Mouse (Mus musculus) liver, embryonic 15.5 days (tissue): Measurements from ENCODE around the gene Tmem95. TPM values are rescaled to one million over a fixed set of nuclear protein-coding genes. Genes with fewer than 3 reads are reported as not detected.

Experiments used
- ATAC-seq: fragments of 200-750 bp; cut with Nextera tagmentation; 2 replicates; pipeline ENCODE4 v1.8.0; 2017; ENCODE audit warnings: moderate number of reproducible peaks, mild to moderate bottlenecking, moderate library complexity; ENCODE audit not compliant: insufficient read depth
- H3K27ac ChIP-seq: fragments of 300-500 bp; sonication (generic); replicated peaks from 2 replicates; pipeline ENCODE4 v1.5.1; 2015; ENCODE audit warnings: mild to moderate bottlenecking, inconsistent platforms
- H3K27me3 ChIP-seq: fragments of 300-500 bp; sonication (generic); 2 replicates; pipeline ENCODE4 v1.6.1; 2015; ENCODE audit warnings: mild to moderate bottlenecking, inconsistent platforms
- H3K36me3 ChIP-seq: fragments of 300-500 bp; sonication (generic); replicated peaks from 2 replicates; pipeline ENCODE4 v1.6.1; 2015; ENCODE audit warnings: moderate library complexity, mild to moderate bottlenecking, inconsistent platforms
- H3K4me1 ChIP-seq: fragments of 300-500 bp; sonication (generic); replicated peaks from 2 replicates; pipeline ENCODE4 v1.6.1; 2015; ENCODE audit warnings: inconsistent platforms
- H3K4me2 ChIP-seq: fragments of 300-500 bp; sonication (generic); 2 replicates; pipeline ENCODE4 v1.6.1; 2015; ENCODE audit warnings: moderate library complexity, mild to moderate bottlenecking, inconsistent platforms
- H3K4me3 ChIP-seq: fragments of 300-500 bp; sonication (generic); replicated peaks from 2 replicates; pipeline ENCODE4 v1.5.1; 2015; ENCODE audit warnings: mild to moderate bottlenecking, inconsistent platforms
- H3K9ac ChIP-seq: fragments of 300-500 bp; sonication (generic); 2 replicates; pipeline ENCODE4 v1.6.1; 2015; ENCODE audit warnings: moderate library complexity, mild to moderate bottlenecking, inconsistent platforms
- H3K9me3 ChIP-seq: fragments of 300-500 bp; sonication (generic); replicated peaks from 2 replicates; pipeline ENCODE4 v1.6.1; 2016; ENCODE audit warnings: inconsistent platforms
- WGBS: fragments of 180-500 bp; shearing (Covaris S2); methylation state at CpG from one replicate; pipeline ENCODE4 v1.1.7; 2015; ENCODE audit warnings: mixed read lengths; ENCODE audit not compliant: insufficient replicate concordance; 5-methylcytosine and 5-hydroxymethylcytosine counted together
- polyA plus RNA-seq: library from polyadenylated mRNA; unstranded; fragments of >200 nt; fragmentation: Nextera tagmentation; extraction: Ambion mirVana; gene quantifications from 2 replicates; pipeline ENCODE4 v1.2.1, GENCODE M21; 2015

Gene Tmem95
- polyA plus RNA-seq, 1 experiment from 2014 or later = not detected

GRCm38 (mm10) chr11:69858113-69858998, 19.5 kb downstream of the Tmem95 start, which contains the start of gene Tnk1:
Gene Tnk1 (minus strand): TSS chr11:69858730.
- 0 out of 2 replicates have a peak within 1 kb of the TSS, but pooled peaks have one; percentile 15 for H3K4me2 ChIP-seq

DNA sequence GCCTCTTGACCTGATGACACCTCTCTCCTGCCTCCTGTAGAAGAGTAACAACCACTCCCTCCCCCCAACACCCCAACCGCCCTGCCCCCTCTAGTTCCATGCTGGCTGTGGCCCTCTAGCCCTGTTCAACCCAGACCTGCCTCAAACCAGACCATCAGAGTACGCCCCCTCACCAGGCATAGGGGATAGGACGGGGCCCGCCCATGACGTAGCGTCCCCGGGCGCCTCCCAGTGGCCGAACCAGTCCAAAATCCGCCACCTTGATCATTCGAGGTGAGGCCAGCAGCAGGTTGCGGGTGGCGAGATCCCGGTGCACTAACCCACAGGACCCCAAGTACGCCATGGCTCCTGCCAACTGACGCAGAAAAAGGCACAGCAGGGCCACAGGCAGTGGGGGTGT, 22.5 kb downstream of the Tmem95 start:
- H3K4me3 ChIP-seq = peak overlapping the region; percentile 29; the same call in 1 of the 2 replicates
- peak overlapping the region; percentile 54 for H3K9ac ChIP-seq
- peaks cover 66% of the 10 kb centered on the region for H3K4me1 ChIP-seq
- no peaks in the 10 kb centered on the region for H3K9me3 ChIP-seq
- peak overlapping the region; percentile 97 for H3K27ac ChIP-seq
- 33% methylated on average over 16 of the region's 16 CpGs for WGBS
- peak; percentile 18 for ATAC-seq
- peaks cover 27% of the 10 kb centered on the region for H3K36me3 ChIP-seq
- peaks cover 25% of the 10 kb centered on the region for H3K27me3 ChIP-seq
- peak overlapping the region; percentile 61 for H3K4me2 ChIP-seq

More at GRCm38 (mm10) chr11:69858113-69858998, 19.5 kb downstream of the Tmem95 start, which contains the start of gene Tnk1:
- ATAC-seq = no peak
- Histone ChIP-seq H3K27me3 (peaks cover 25% of the 10 kb centered on the region), H3K9ac (no peak within 1 kb of the TSS), H3K27ac (no peak within 1 kb of the TSS), H3K4me1 (peaks cover 43% of the 10 kb centered on the region), H3K4me3 (no peak within 1 kb of the TSS), H3K9me3 (no peaks in the 10 kb centered on the region), H3K36me3 (no peaks in the 10 kb centered on the region)
- 44% methylated on average over 30 of the region's 30 CpGs for WGBS

DNA sequence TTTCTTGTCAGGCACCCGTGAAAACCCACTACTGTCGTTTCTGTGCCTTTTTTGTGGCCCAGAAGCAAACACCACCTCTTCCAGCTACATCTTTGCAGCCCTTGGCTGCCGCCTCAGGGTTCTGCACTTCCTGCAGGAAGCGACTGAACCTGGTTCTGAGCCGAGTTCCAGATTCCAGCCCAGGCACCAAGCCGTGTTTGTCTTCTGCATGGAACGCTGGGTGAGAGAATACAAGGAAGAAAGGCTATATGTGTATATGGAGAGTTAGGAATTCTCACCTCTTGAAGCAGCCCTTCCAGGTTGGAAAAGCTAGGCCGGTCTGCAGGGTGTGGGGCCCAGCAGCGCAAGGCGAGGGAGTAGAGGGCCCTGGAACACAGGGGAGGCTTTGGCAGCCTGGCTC, 23.1 kb downstream of the Tmem95 start:
- Histone ChIP-seq H3K9me3 (no peaks in the 10 kb centered on the region), H3K27me3 (peaks cover 22% of the 10 kb centered on the region), H3K9ac (peak overlapping the region; percentile 54), H3K36me3 (peaks cover 33% of the 10 kb centered on the region), H3K27ac (peak overlapping the region; percentile 97), H3K4me1 (peaks cover 73% of the 10 kb centered on the region), H3K4me3 (peak overlapping the region; percentile 29), H3K4me2 (peak overlapping the region; percentile 61)
- ATAC-seq = no peak
- 61% methylated on average over 10 of the region's 10 CpGs for WGBS

GRCm38 (mm10) chr11:69853994-69854393, 23.8 kb downstream of the Tmem95 start:
- Histone ChIP-seq H3K27ac (peak overlapping the region; percentile 97), H3K9me3 (no peaks in the 10 kb centered on the region), H3K4me3 (peak overlapping the region; percentile 34), H3K4me2 (peak overlapping the region; percentile 65), H3K4me1 (peaks cover 80% of the 10 kb centered on the region), H3K36me3 (peaks cover 40% of the 10 kb centered on the region), H3K27me3 (peaks cover 15% of the 10 kb centered on the region), H3K9ac (peak overlapping the region; percentile 54)
- peak; percentile 94 for ATAC-seq
- 14% methylated on average over 7 of the region's 7 CpGs for WGBS

DNA sequence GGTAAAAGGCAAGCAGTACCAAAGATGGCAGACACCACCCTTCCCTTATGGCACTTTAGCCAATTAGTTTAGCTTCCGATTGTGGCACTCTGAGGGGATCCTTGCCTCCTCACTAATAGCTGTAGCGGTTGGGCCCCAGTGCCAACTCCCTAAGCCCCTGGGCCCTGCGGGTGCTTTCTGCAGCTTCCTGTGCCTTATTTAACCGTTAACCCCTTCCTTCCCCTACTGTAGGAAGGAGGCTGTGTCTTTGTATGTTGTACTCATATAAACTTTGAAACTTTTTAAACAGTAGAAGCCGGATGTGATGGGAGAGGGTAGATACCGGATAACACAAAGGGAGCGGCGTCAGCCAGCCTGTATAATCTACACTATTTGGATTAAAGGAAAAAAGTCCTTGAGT, 27.1 kb downstream of the Tmem95 start:
- H3K27me3 ChIP-seq = no peaks in the 10 kb centered on the region
- H3K4me1 ChIP-seq = peaks cover 97% of the 10 kb centered on the region
- H3K9me3 ChIP-seq = no peaks in the 10 kb centered on the region
- peaks cover 55% of the 10 kb centered on the region for H3K36me3 ChIP-seq
- ATAC-seq = no peak
- 38% methylated on average over 8 of the region's 8 CpGs for WGBS
- H3K4me3 ChIP-seq = no peak overlapping the region
- H3K4me2 ChIP-seq = peak overlapping the region; percentile 11
- H3K27ac ChIP-seq = peak overlapping the region; percentile 97
- H3K9ac ChIP-seq = no peak overlapping the region

GRCm38 (mm10) chr11:69849884-69850283, 27.9 kb downstream of the Tmem95 start:
- WGBS = 80% methylated on average over 15 of the region's 15 CpGs
- no peaks in the 10 kb centered on the region for H3K27me3 ChIP-seq
- peaks cover 55% of the 10 kb centered on the region for H3K36me3 ChIP-seq
- no peaks in the 10 kb centered on the region for H3K9me3 ChIP-seq
- ATAC-seq = no peak
- no peak overlapping the region for H3K4me3 ChIP-seq
- 0 out of 2 replicates have a peak overlapping the region, but pooled peaks have one; percentile 11 for H3K4me2 ChIP-seq
- H3K4me1 ChIP-seq = peaks cover 96% of the 10 kb centered on the region
- no peak overlapping the region for H3K9ac ChIP-seq
- peak overlapping the region; percentile 97 for H3K27ac ChIP-seq

DNA sequence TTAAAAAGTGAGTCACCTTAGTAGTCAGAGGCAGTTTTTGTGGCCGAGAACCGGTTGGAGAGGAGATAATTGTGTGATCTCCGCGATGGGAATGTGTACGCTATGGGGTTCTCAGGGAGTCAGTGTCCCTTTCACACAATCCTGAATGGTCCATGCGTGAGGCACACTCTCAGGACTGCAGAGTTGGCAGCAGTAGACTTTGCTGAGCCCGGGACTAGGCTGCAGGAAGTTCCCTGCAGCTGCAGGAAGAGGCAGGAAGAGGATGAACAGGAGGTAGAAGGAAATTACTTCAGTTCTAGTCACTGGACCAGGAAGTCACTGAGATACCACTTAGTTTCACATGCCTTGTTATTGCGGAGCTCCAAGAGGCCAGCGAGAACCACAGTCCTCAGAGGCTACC, 28.7 kb downstream of the Tmem95 start:
- Histone ChIP-seq H3K9ac (no peak overlapping the region), H3K4me2 (0 out of 2 replicates have a peak overlapping the region, but pooled peaks have one; percentile 94), H3K9me3 (no peaks in the 10 kb centered on the region), H3K36me3 (peaks cover 55% of the 10 kb centered on the region), H3K4me3 (no peak overlapping the region), H3K27me3 (no peaks in the 10 kb centered on the region), H3K27ac (peak overlapping the region; percentile 97), H3K4me1 (peaks cover 90% of the 10 kb centered on the region)
- 71% methylated on average over 9 of the region's 9 CpGs for WGBS
- no peak for ATAC-seq

GRCm38 (mm10) chr11:69848021-69848420, 29.8 kb downstream of the Tmem95 start:
- H3K4me2 ChIP-seq = peak overlapping the region; percentile 94
- H3K27ac ChIP-seq = peak overlapping the region; percentile 97
- peak overlapping the region; percentile 79 for H3K4me3 ChIP-seq
- peaks cover 55% of the 10 kb centered on the region for H3K36me3 ChIP-seq
- no peak for ATAC-seq
- 93% methylated on average over 6 of the region's 6 CpGs for WGBS
- H3K9me3 ChIP-seq = no peaks in the 10 kb centered on the region
- no peaks in the 10 kb centered on the region for H3K27me3 ChIP-seq
- H3K9ac ChIP-seq = peak overlapping the region; percentile 86; the same call in 1 of the 2 replicates
- peaks cover 88% of the 10 kb centered on the region for H3K4me1 ChIP-seq

GRCm38 (mm10) chr11:69846738-69847688, 30.8 kb downstream of the Tmem95 start:
- Histone ChIP-seq H3K9me3 (no peaks in the 10 kb centered on the region), H3K36me3 (peaks cover 45% of the 10 kb centered on the region), H3K27ac (peak overlapping the region; percentile 97), H3K4me3 (peak overlapping the region; percentile 79), H3K9ac (peak overlapping the region; percentile 86), H3K4me2 (peak overlapping the region; percentile 94), H3K4me1 (peaks cover 83% of the 10 kb centered on the region), H3K27me3 (no peaks in the 10 kb centered on the region)
- 11% methylated on average over 37 of the region's 37 CpGs for WGBS
- ATAC-seq = peak; percentile 60

DNA sequence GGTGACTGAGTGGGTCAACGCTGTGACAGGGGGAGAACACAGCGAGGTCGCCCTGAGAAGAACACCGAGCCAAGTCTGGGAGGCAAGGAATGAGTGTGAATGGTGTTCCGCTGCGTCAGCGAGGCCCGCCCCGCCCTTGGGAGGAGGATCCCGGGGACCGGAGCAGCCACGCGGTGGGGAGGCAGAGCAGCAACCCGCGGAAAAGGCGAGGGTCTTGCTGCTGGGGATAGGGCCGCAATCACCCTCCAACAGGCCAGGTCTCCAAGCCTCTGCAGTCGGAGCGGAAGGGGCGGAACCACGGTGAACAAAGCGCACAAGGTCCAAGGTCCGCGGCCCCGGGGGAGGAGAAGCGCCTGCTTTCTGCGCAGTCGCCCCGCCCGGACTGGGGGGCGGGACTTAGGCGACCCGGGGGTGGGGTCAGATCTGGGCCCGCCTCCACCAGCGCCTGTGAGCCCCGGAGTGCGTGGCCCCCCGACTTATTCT, 31.6 kb downstream of the Tmem95 start, which contains the start of gene Plscr3:
Gene Plscr3 (plus strand): TSS at position 179 of the 483 bp plus-strand sequence.
- H3K4me3 ChIP-seq = peak within 1 kb of the TSS; percentile 79
- H3K4me2 ChIP-seq = peak within 1 kb of the TSS; percentile 94
- H3K36me3 ChIP-seq = peaks cover 37% of the 10 kb centered on the region
- peaks cover 76% of the 10 kb centered on the region for H3K4me1 ChIP-seq
- H3K27me3 ChIP-seq = no peaks in the 10 kb centered on the region
- peak within 1 kb of the TSS; percentile 86 for H3K9ac ChIP-seq
- whole genome bisulfite sequencing = under 1% methylated on average over 38 of the region's 38 CpGs
- H3K9me3 ChIP-seq = no peaks in the 10 kb centered on the region
- peak within 1 kb of the TSS; percentile 97 for H3K27ac ChIP-seq
- peak; percentile 85 for ATAC-seq
